Mouse (Mus musculus): Measurements from ENCODE around the gene Gbe1. TPM values are rescaled to one million over a fixed set of nuclear protein-coding genes. Genes with fewer than 3 reads are reported as not detected.

Gene Gbe1
- polyA plus RNA-seq, 1 experiment, result 4.3 TPM

GRCm38 (mm10) chr16:70365229-70365628, 51.5 kb downstream of the Gbe1 start:
- H3K9me3 ChIP-seq (replicated peaks; ENCODE audit: control insufficient read depth, insufficient read depth, low read length, poor library complexity, severe bottlenecking), result no peaks in the 10 kb centered on the region
- H3K36me3 ChIP-seq (ENCODE audit: control insufficient read depth, insufficient read depth, low read length, poor library complexity, severe bottlenecking), result no peaks in the 10 kb centered on the region
- TF ChIP-seq CTCF (IDR thresholded peaks at IDR 0.05; ENCODE audit: low read depth, low read length) (no peak), POLR2A (IDR thresholded peaks at IDR 0.05; ENCODE audit: insufficient read depth, low read length) (no peak), EP300 (IDR thresholded peaks at IDR 0.05; ENCODE audit: insufficient read depth, low read depth, low read length) (no peak)

GRCm38 (mm10) chr16:70381045-70381444, 67.3 kb downstream of the Gbe1 start:
- H3K9me3 ChIP-seq (replicated peaks; ENCODE audit: control insufficient read depth, insufficient read depth, low read length, poor library complexity, severe bottlenecking), result peaks cover 24% of the 10 kb centered on the region
- no peak overlapping the region for H3K4me3 ChIP-seq (ENCODE audit: low read depth, low read length)
- H3K27ac ChIP-seq (ENCODE audit: insufficient read depth, low read length), result no peak overlapping the region
- no peaks in the 10 kb centered on the region for H3K36me3 ChIP-seq (ENCODE audit: control insufficient read depth, insufficient read depth, low read length, poor library complexity, severe bottlenecking)
- no peak for TF ChIP-seq CTCF (IDR thresholded peaks at IDR 0.05; ENCODE audit: low read depth, low read length)
- TF ChIP-seq EP300 (IDR thresholded peaks at IDR 0.05; ENCODE audit: insufficient read depth, low read depth, low read length), result no peak
- no peak for TF ChIP-seq POLR2A (IDR thresholded peaks at IDR 0.05; ENCODE audit: insufficient read depth, low read length)
- H3K27me3 ChIP-seq (ENCODE audit: control insufficient read depth, insufficient read depth, low read length, poor library complexity, severe bottlenecking), result no peaks in the 10 kb centered on the region
- no peak overlapping the region for H3K9ac ChIP-seq (ENCODE audit: low read depth, poor library complexity, severe bottlenecking)
- no peaks in the 10 kb centered on the region for H3K4me1 ChIP-seq (ENCODE audit: control insufficient read depth, insufficient read depth, low read length)

More at GRCm38 (mm10) chr16:70365229-70365628, 51.5 kb downstream of the Gbe1 start:
- Histone ChIP-seq H3K27ac (ENCODE audit: insufficient read depth, low read length) (no peak overlapping the region), H3K4me3 (ENCODE audit: low read depth, low read length) (no peak overlapping the region), H3K4me1 (ENCODE audit: control insufficient read depth, insufficient read depth, low read length) (no peaks in the 10 kb centered on the region), H3K27me3 (ENCODE audit: control insufficient read depth, insufficient read depth, low read length, poor library complexity, severe bottlenecking) (no peaks in the 10 kb centered on the region), H3K9ac (ENCODE audit: low read depth, poor library complexity, severe bottlenecking) (no peak overlapping the region)

GRCm38 (mm10) chr16:70385494-70385893, 71.7 kb downstream of the Gbe1 start:
- Histone ChIP-seq H3K9me3 (replicated peaks; ENCODE audit: control insufficient read depth, insufficient read depth, low read length, poor library complexity, severe bottlenecking) (peaks cover 21% of the 10 kb centered on the region), H3K4me3 (ENCODE audit: low read depth, low read length) (no peak overlapping the region), H3K27me3 (ENCODE audit: control insufficient read depth, insufficient read depth, low read length, poor library complexity, severe bottlenecking) (no peaks in the 10 kb centered on the region), H3K4me1 (ENCODE audit: control insufficient read depth, insufficient read depth, low read length) (no peaks in the 10 kb centered on the region), H3K36me3 (ENCODE audit: control insufficient read depth, insufficient read depth, low read length, poor library complexity, severe bottlenecking) (no peaks in the 10 kb centered on the region), H3K27ac (ENCODE audit: insufficient read depth, low read length) (no peak overlapping the region), H3K9ac (ENCODE audit: low read depth, poor library complexity, severe bottlenecking) (no peak overlapping the region)
- no peak for TF ChIP-seq POLR2A (IDR thresholded peaks at IDR 0.05; ENCODE audit: insufficient read depth, low read length)
- no peak for TF ChIP-seq CTCF (IDR thresholded peaks at IDR 0.05; ENCODE audit: low read depth, low read length)
- no peak for TF ChIP-seq EP300 (IDR thresholded peaks at IDR 0.05; ENCODE audit: insufficient read depth, low read depth, low read length)

- Histone ChIP-seq H3K4me3 (ENCODE audit: low read depth, low read length) (no peak overlapping the region), H3K36me3 (ENCODE audit: control insufficient read depth, insufficient read depth, low read length, poor library complexity, severe bottlenecking) (no peaks in the 10 kb centered on the region), H3K27ac (ENCODE audit: insufficient read depth, low read length) (no peak overlapping the region), H3K9ac (ENCODE audit: low read depth, poor library complexity, severe bottlenecking) (no peak overlapping the region), H3K27me3 (ENCODE audit: control insufficient read depth, insufficient read depth, low read length, poor library complexity, severe bottlenecking) (no peaks in the 10 kb centered on the region), H3K9me3 (replicated peaks; ENCODE audit: control insufficient read depth, insufficient read depth, low read length, poor library complexity, severe bottlenecking) (peaks cover 9% of the 10 kb centered on the region), H3K4me1 (ENCODE audit: control insufficient read depth, insufficient read depth, low read length) (no peaks in the 10 kb centered on the region)
- TF ChIP-seq CTCF (IDR thresholded peaks at IDR 0.05; ENCODE audit: low read depth, low read length) (no peak), POLR2A (IDR thresholded peaks at IDR 0.05; ENCODE audit: insufficient read depth, low read length) (no peak), EP300 (IDR thresholded peaks at IDR 0.05; ENCODE audit: insufficient read depth, low read depth, low read length) (no peak)
Measured at GRCm38 (mm10) chr16:70387385-70387784, 73.6 kb downstream of the Gbe1 start.

GRCm38 (mm10) chr16:70395276-70395675, 81.5 kb downstream of the Gbe1 start:
- H3K27ac ChIP-seq (ENCODE audit: insufficient read depth, low read length), result no peak overlapping the region
- H3K4me1 ChIP-seq (ENCODE audit: control insufficient read depth, insufficient read depth, low read length), result no peaks in the 10 kb centered on the region
- H3K27me3 ChIP-seq (ENCODE audit: control insufficient read depth, insufficient read depth, low read length, poor library complexity, severe bottlenecking), result no peaks in the 10 kb centered on the region
- H3K36me3 ChIP-seq (ENCODE audit: control insufficient read depth, insufficient read depth, low read length, poor library complexity, severe bottlenecking), result no peaks in the 10 kb centered on the region
- no peak overlapping the region for H3K4me3 ChIP-seq (ENCODE audit: low read depth, low read length)
- no peaks in the 10 kb centered on the region for H3K9me3 ChIP-seq (replicated peaks; ENCODE audit: control insufficient read depth, insufficient read depth, low read length, poor library complexity, severe bottlenecking)
- TF ChIP-seq CTCF (IDR thresholded peaks at IDR 0.05; ENCODE audit: low read depth, low read length) (no peak), EP300 (IDR thresholded peaks at IDR 0.05; ENCODE audit: insufficient read depth, low read depth, low read length) (no peak), POLR2A (IDR thresholded peaks at IDR 0.05; ENCODE audit: insufficient read depth, low read length) (no peak)
- H3K9ac ChIP-seq (ENCODE audit: low read depth, poor library complexity, severe bottlenecking), result no peak overlapping the region

GRCm38 (mm10) chr16:70407780-70408179, 94.0 kb downstream of the Gbe1 start:
- no peak for TF ChIP-seq CTCF (IDR thresholded peaks at IDR 0.05; ENCODE audit: low read depth, low read length)
- TF ChIP-seq EP300 (IDR thresholded peaks at IDR 0.05; ENCODE audit: insufficient read depth, low read depth, low read length), result no peak
- TF ChIP-seq POLR2A (IDR thresholded peaks at IDR 0.05; ENCODE audit: insufficient read depth, low read length), result no peak

More at GRCm38 (mm10) chr16:70407780-70408179, 94.0 kb downstream of the Gbe1 start:
- Histone ChIP-seq H3K4me3 (ENCODE audit: low read depth, low read length) (no peak overlapping the region), H3K4me1 (ENCODE audit: control insufficient read depth, insufficient read depth, low read length) (no peaks in the 10 kb centered on the region), H3K36me3 (ENCODE audit: control insufficient read depth, insufficient read depth, low read length, poor library complexity, severe bottlenecking) (no peaks in the 10 kb centered on the region), H3K9me3 (replicated peaks; ENCODE audit: control insufficient read depth, insufficient read depth, low read length, poor library complexity, severe bottlenecking) (no peaks in the 10 kb centered on the region), H3K27ac (ENCODE audit: insufficient read depth, low read length) (no peak overlapping the region), H3K9ac (ENCODE audit: low read depth, poor library complexity, severe bottlenecking) (no peak overlapping the region), H3K27me3 (ENCODE audit: control insufficient read depth, insufficient read depth, low read length, poor library complexity, severe bottlenecking) (no peaks in the 10 kb centered on the region)

Data from ES-Bruce4 (cell line).